Mouse (Mus musculus) retina, embryonic 14.5 days (tissue): ENCODE measurements at regions not wholly inside any gene's neighbourhood (a gene's known extent, or its start where the extent isn't known, plus 50 kb on each side); places are given as distances from the start of the nearest gene placed in this dataset.
"Not testable (repeated sequence)": the region's sequence is repeated elsewhere in the genome, so short reads cannot be mapped to it uniquely, and the experiment has no call there.

Experiments used
- DNase-seq: peaks from one replicate; pipeline ENCODE4 v3.0.0-alpha.2; 2015; ENCODE audit warnings: low spot score

- DNase-seq, result no peak
These were observed 4763.5 kb upstream of the Gm7489 start for GRCm38 (mm10) chr15:49121202-49121601.

DNA sequence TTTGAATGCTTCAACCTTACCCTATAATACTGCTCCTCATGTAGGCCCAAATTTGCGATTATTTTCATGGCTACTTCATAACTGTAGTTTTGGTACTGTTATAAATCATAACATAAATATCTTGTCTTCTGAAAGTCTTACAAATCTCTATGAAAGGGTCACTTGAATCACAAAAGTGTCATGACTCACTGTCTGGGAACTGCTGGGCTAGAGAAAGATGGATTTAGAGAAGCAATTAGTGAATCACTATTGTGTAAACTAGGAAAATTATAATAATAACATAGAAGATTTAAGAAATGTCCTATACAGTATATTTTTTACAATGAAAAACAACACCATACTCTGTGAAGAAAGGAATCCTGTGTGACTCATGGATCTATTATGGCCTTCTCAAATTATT lies 4738.3 kb upstream of the Gm7489 start:
- DNase-seq, result no peak

DNA sequence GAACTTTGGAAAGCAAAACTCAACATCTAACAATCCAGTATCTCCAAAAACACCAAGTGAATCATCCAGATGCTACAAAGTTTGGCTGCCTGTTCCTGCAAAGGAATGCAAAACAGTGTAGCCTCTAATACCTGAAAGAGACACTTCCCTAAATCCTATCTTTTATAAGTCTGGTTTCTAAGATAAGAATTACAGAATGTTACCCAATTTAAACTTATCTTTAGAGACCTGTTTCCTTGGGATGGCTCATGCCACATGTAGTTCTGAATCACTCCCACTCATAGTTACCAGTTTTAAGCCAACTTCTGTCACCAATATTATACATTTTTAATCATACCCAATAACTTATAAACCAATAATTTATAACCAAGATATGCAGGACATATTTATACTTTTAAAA lies 4732.7 kb upstream of the Gm7489 start:
- DNase-seq, result no peak

GRCm38 (mm10) chr15:49154026-49154425 lies 4730.7 kb upstream of the Gm7489 start:
- DNase-seq, result no peak

GRCm38 (mm10) chr15:49191474-49191873 lies 4693.2 kb upstream of the Gm7489 start:
- DNase-seq, result peak; percentile 19

- DNase-seq, result not testable (repeated sequence)
These were observed 4692.1 kb upstream of the Gm7489 start for GRCm38 (mm10) chr15:49192571-49192970.

GRCm38 (mm10) chr15:49229063-49229462 lies 4655.6 kb upstream of the Gm7489 start:
- DNase-seq, result no peak

GRCm38 (mm10) chr15:49230846-49231245 lies 4653.9 kb upstream of the Gm7489 start:
- DNase-seq, result no peak

GRCm38 (mm10) chr15:49270198-49270597 lies 4614.5 kb upstream of the Gm7489 start:
- DNase-seq, result peak; percentile 18
